Mouse (Mus musculus) splenic B cell, adult 2 months (primary cell): Measurements from ENCODE around the gene Fermt1.

ENCODE experiments used
- DNase-seq: peaks from one replicate; pipeline ENCODE4 v3.0.0-alpha.2; 2011; ENCODE audit warnings: low read depth, low spot score
- H3K27me3 ChIP-seq: 2 replicates; pipeline ENCODE4 v1.6.1; 2012; ENCODE audit warnings: mild to moderate bottlenecking, low read length, moderate library complexity, mixed read lengths; ENCODE audit not compliant: control insufficient read depth, poor library complexity, insufficient read depth, severe bottlenecking
- H3K36me3 ChIP-seq: 2 replicates; pipeline ENCODE4 v1.6.1; 2012; ENCODE audit warnings: mild to moderate bottlenecking, low read length, moderate library complexity, mixed read lengths; ENCODE audit not compliant: control insufficient read depth, poor library complexity, insufficient read depth, severe bottlenecking

Gene Fermt1

DNA sequence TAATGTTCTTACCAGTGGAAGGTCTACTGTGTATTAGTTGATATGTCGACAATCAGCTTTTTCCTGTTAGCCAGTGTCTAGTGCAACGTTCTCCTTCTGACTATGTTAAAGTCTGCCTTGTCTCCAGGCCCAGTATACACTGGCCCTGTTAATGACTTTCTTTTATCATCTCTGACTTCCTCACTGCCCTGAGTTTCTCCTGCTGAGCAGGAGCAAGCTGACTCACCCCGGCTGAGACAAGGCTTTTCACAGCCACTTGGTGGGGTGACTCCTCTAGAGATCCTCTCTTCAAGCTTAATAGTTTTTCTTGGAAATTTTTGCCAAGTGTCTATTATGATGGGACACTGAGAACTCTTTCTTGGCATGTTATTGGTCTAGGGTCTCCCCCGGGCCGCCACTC is 89.4 kb downstream of the Fermt1 start:
- H3K27me3 ChIP-seq, result no peaks in the 10 kb centered on the region
- peaks cover 3% of the 10 kb centered on the region; the same call in 1 of the 2 replicates for H3K36me3 ChIP-seq
- DNase-seq, result no peak
